Mouse (Mus musculus) cerebellum, adult 2 months (tissue): ENCODE measurements around the gene Recql5. TPM values are rescaled to one million over a fixed set of nuclear protein-coding genes. Genes with fewer than 3 reads are reported as not detected.

Experiments used
- DNase-seq, 2 experiments: peaks; one replicate each; pipeline ENCODE4 v3.0.0; 2021
- H3K27ac ChIP-seq: fragments of 200-500 bp; 2 replicates; pipeline ENCODE4 v1.5.1; 2012; ENCODE audit warnings: low read length, control low read depth, inconsistent platforms; ENCODE audit not compliant: insufficient read depth
- H3K27me3 ChIP-seq: fragments of 200-500 bp; 2 replicates; pipeline ENCODE4 v1.6.1; 2012; ENCODE audit warnings: inconsistent platforms, mild to moderate bottlenecking, low read length, moderate library complexity; ENCODE audit not compliant: control insufficient read depth, insufficient read depth
- H3K4me1 ChIP-seq: fragments of 200-500 bp; 2 replicates; pipeline ENCODE4 v1.6.1; 2011; ENCODE audit warnings: low read length; ENCODE audit not compliant: control insufficient read depth, insufficient read depth
- H3K4me3 ChIP-seq: fragments of 200-500 bp; replicated peaks from 2 replicates; pipeline ENCODE3; 2011; ENCODE audit warnings: mild to moderate bottlenecking, low read depth, low read length, control low read depth; ENCODE audit not compliant: insufficient read depth
- CTCF ChIP-seq: fragments of 200-500 bp; IDR thresholded peaks from 2 replicates; pipeline ENCODE4 v1.5.1; 2011; ENCODE audit warnings: low read depth, mild to moderate bottlenecking, control low read depth, low read length, moderate library complexity, borderline replicate concordance; ENCODE audit not compliant: insufficient read depth
- POLR2A ChIP-seq: fragments of 200-500 bp; IDR thresholded peaks from 2 replicates; pipeline ENCODE4 v1.6.1; 2011; ENCODE audit warnings: low read length, control low read depth, borderline replicate concordance; ENCODE audit not compliant: insufficient read depth
- WGBS: fragments of 180-500 bp; shearing (Covaris S2); methylation state at CpG from one replicate; pipeline ENCODE4 v1.1.7; 2018; 5-methylcytosine and 5-hydroxymethylcytosine counted together
- polyA plus RNA-seq: library from polyadenylated mRNA; depleted of rRNA; stranded (reverse); fragments of >200 nt; gene quantifications from 2 replicates; pipeline ENCODE4 v1.2.3, GENCODE M21; 2012

Gene Recql5
- polyA plus RNA-seq, 1 experiment, result 24.7 TPM

DNA sequence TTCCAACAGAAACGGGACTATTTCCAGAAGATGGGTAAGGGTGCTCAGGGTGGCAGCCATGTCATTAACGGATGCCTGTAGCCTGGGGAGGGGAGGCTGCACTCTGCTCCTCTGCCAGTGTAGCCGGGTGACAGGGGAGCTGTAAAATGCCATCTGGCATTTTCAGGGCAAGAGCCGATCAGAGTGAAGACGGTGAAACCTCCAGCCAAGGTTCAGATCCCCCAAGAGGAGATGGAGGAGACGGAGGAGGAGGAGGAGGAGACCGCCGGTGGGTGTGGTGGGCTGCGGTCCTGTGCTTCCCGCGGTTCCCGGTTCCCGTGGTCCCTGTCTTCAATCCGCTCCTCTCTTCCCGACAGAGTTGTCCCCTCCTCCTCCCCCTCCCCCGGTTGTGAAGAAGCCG is 50.0 kb downstream of the Recql5 start:
- DNase-seq, result no peak
- 5% methylated on average over 17 of the region's 17 CpGs for WGBS

DNA sequence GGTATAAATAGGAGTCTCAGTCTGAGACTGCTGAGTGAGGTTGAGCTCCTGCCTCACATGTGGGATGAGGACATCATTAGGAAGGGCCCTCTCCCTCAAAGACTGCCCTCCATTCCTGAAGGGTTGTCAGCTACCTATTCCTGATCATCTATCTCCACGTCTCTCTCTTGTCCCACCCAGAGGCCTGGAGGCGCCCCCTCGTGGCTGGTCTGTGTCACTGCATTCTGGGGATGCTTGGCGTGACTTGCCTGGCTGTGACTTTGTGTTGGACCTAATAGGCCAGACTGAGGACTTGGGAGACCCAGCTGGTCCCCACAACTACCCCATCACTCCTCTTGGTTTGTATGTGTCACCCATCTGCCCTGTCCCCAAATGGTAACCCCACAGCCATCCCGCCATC is 52.3 kb downstream of the Recql5 start:
- Histone ChIP-seq H3K4me3 (no peak overlapping the region), H3K4me1 (0 out of 2 replicates have a peak, but pooled peaks cover 6% of the 10 kb centered on the region), H3K27ac (no peak overlapping the region), H3K27me3 (no peaks in the 10 kb centered on the region)
- no peak for DNase-seq
- WGBS, result 32% methylated on average over 5 of the region's 5 CpGs
- TF ChIP-seq CTCF (peak; percentile 56), POLR2A (no peak)

More for the DNA sequence above, 50.0 kb downstream of the Recql5 start:
- Histone ChIP-seq H3K27me3 (no peaks in the 10 kb centered on the region), H3K4me1 (0 out of 2 replicates have a peak, but pooled peaks cover 6% of the 10 kb centered on the region), H3K4me3 (no peak overlapping the region), H3K27ac (no peak overlapping the region)
- no peak for TF ChIP-seq POLR2A

DNA sequence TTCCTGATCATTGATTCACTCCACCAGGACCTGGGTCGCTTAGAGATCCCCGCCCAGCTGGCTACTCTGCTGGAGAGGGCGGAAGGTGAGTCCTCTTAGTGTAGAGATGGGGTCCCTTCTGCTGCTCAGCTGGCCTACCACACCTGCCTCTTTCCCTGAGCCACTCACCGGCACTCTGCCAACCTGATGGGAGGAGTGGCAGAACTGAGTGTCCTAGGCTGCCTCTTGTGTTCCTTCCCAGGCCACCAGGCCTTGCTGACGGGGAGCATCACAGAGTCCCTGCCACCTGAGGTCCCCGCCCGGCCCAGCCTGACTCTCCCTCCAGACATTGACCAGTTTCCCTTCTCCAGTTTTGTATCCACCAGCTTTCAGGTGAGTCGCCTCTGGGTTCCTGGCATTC is 55.2 kb downstream of the Recql5 start:
- 74% methylated on average over 8 of the region's 8 CpGs for WGBS
- Histone ChIP-seq H3K4me1 (0 out of 2 replicates have a peak, but pooled peaks cover 2% of the 10 kb centered on the region), H3K27me3 (no peaks in the 10 kb centered on the region), H3K27ac (no peak overlapping the region), H3K4me3 (no peak overlapping the region)
- no peak for DNase-seq
- TF ChIP-seq POLR2A (no peak), CTCF (no peak)

DNA sequence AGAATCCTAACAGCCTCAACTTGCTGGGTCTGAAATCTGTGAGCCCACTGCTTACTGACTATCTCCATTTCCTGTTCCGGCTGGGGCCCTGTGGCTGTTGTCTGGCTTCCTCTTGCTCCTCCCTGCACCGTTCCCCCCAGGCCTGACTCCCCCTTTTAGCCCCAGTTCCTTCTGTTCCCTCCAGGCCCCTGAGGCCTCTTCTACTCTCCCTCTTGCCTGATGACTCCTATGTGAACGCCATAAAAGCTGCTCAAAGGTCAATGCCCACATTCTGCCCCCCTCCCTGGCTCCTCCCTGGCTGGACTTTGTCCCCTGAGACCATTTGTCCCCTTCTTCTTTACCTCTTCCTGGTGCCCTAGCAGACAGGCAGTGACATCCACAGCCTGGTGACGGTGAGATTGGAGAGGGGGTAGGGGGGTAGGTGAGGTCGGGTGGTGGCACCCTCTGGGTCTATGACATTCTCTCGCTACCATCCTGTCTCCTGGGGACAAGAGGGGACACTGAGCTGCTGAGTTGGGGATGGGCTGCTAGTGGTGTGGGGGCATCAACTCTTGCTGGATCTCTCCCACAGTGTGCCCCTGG is 56.0 kb downstream of the Recql5 start:
- TF ChIP-seq POLR2A (no peak), CTCF (no peak)
- WGBS, result 64% methylated on average over 6 of the region's 6 CpGs

DNA sequence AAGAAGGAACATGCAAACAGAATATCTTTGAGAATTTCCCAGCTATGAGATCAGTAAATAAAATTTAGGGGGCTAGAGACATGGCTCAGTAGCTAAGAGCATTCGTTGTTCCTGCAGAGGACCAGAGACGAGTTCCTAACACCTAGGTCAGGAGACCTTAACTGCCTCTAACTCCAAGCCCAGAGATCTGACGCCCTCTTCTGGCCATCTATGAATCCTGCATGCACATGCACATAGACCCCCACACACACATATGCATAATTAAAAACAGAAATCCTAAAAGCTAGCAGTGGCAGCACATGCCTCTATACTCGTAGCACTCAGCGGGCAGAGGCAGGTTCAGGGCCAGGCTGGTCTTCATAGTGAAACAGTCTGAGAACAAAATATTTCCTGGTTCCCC is 56.8 kb downstream of the Recql5 start:
- TF ChIP-seq POLR2A (no peak), CTCF (no peak)
- WGBS, result 79% methylated on average over 5 of the region's 5 CpGs
- H3K4me3 ChIP-seq, result no peak overlapping the region

More for the DNA sequence above, 56.0 kb downstream of the Recql5 start:
- Histone ChIP-seq H3K4me1 (no peaks in the 10 kb centered on the region), H3K4me3 (no peak overlapping the region), H3K27ac (no peak overlapping the region), H3K27me3 (no peaks in the 10 kb centered on the region)
- no peak for DNase-seq

DNA sequence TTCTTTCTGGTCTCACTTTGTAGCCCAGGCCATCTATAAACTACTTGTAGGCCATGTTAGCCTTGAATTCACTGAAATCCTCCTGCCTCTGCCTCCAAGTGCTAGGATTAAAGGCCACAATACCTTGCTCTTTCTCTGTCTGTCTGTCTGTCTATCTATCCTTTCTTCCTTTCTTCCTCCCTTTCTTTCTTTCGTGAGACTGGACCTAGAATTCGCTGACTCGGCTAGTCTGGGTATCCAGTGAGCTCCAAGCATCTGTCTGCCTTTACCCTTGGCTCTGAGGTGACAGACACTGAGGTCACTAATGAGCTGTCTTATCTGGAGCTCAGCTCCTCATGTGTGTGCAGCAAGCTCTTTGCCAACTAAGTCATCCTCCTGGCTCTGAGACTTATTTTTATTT is 57.3 kb downstream of the Recql5 start:
- WGBS, result 86% methylated on average over 3 of the region's 3 CpGs
- H3K4me1 ChIP-seq, result no peaks in the 10 kb centered on the region
- no peak overlapping the region for H3K27ac ChIP-seq
- TF ChIP-seq POLR2A (no peak), CTCF (no peak)
- DNase-seq, result no peak
- no peak overlapping the region for H3K4me3 ChIP-seq
- H3K27me3 ChIP-seq, result no peaks in the 10 kb centered on the region

More for the DNA sequence above, 56.8 kb downstream of the Recql5 start:
- DNase-seq, result no peak
- Histone ChIP-seq H3K27me3 (no peaks in the 10 kb centered on the region), H3K4me1 (no peaks in the 10 kb centered on the region), H3K27ac (no peak overlapping the region)

DNA sequence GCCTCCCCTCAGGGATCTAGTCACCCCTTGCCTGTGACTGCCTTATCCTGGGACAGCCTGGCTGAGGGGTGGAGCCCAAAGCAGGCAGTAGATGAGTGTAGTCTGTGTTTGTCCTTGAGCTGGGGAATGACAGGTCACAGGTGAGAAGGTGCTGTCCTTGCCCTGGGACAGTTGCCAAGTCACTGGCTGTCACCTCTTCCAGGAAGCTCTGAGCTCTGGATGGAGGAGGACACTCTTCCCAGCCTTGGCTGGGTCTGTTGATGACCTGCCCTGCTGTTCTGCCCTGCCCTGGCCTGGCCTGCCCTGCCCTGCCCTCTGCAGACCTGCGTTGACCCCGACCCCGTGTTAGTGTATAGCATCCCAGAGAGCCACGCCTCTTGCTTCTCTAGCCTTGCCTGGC is 60.8 kb downstream of the Recql5 start:
- no peaks in the 10 kb centered on the region for H3K4me1 ChIP-seq
- DNase-seq, result no peak
- WGBS, result 79% methylated on average over 4 of the region's 4 CpGs
- H3K27ac ChIP-seq, result no peak overlapping the region
- TF ChIP-seq CTCF, result no peak
- TF ChIP-seq POLR2A, result no peak
- H3K27me3 ChIP-seq, result no peaks in the 10 kb centered on the region
- no peak overlapping the region for H3K4me3 ChIP-seq

DNA sequence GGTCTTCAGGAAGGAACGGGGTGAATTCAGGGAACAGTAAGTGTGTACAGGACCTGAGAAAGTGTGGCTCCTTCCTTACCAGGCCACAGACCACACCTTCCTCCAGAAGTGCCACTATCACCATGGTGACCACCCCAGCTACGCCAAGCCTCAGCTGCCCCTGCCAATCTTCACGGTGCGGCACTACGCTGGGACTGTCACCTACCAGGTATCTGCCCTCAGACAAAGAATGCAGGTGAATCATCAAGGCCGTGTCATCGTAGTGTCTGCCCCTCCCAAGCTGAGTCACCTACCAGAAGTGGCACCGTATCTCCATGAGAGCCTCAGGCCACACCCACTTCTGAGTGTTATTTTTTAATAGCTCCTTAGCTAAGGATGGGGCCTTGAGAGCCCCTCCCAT is 63.9 kb downstream of the Recql5 start:
- H3K4me1 ChIP-seq, result no peaks in the 10 kb centered on the region
- TF ChIP-seq POLR2A (no peak), CTCF (no peak)
- H3K27ac ChIP-seq, result no peak overlapping the region
- H3K27me3 ChIP-seq, result no peaks in the 10 kb centered on the region
- no peak for DNase-seq
- 79% methylated on average over 8 of the region's 8 CpGs for WGBS
- H3K4me3 ChIP-seq, result no peak overlapping the region

DNA sequence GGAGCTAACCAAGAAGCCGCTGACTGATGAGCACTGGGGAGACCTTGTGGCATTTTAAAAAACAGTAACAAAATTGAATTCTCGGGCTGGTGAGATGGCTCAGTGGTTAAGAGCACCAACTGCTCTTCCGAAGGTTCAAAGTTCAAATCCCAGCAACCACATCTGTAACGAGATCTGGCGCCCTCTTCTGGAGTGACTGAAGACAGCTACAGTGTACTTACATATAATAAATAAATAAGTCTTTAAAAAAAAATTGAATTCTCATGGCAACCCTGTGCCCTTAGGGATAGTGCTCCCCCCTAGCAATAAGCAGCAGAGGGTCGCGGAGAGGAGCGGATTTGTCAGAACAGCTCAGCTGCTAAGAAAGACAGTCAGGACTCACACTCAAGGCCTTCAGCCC is 69.4 kb downstream of the Recql5 start:
- WGBS, result 85% methylated on average over 8 of the region's 8 CpGs
- Histone ChIP-seq H3K27me3 (peaks cover 4% of the 10 kb centered on the region; the same call in 1 of the 2 replicates), H3K27ac (no peak overlapping the region), H3K4me1 (no peaks in the 10 kb centered on the region), H3K4me3 (no peak overlapping the region)
- TF ChIP-seq POLR2A, result no peak
- no peak for TF ChIP-seq CTCF
- DNase-seq, result no peak
